Mouse (Mus musculus) midbrain, embryonic 14.5 days (tissue): Measurements from ENCODE around the gene Plscr3. TPM values are rescaled to one million over a fixed set of nuclear protein-coding genes. Genes with fewer than 3 reads are reported as not detected.
A peak's percentile ranks its signal among the peaks of the same experiment; 100 is the strongest.

Source experiments
- ATAC-seq: fragments of 200-750 bp; cut with Nextera tagmentation; 2 replicates; pipeline ENCODE4 v1.8.0; 2017; ENCODE audit warnings: moderate number of reproducible peaks, moderate library complexity; ENCODE audit not compliant: low FRiP score, low TSS enrichment
- DNase-seq: peaks from one replicate; pipeline ENCODE4 v3.0.0-alpha.2; 2015
- H3K27ac ChIP-seq: fragments of 300-500 bp; sonication (generic); replicated peaks from 2 replicates; pipeline ENCODE4 v1.5.1; 2014; ENCODE audit warnings: mild to moderate bottlenecking, low read depth, low read length, moderate library complexity
- H3K27me3 ChIP-seq: fragments of 300-500 bp; sonication (generic); 2 replicates; pipeline ENCODE4 v1.6.1; 2014; ENCODE audit warnings: low read length, control low read depth, mixed read lengths; ENCODE audit not compliant: control insufficient read depth, insufficient read depth
- H3K36me3 ChIP-seq: fragments of 300-500 bp; sonication (generic); 2 replicates; pipeline ENCODE4 v1.6.1; 2014; ENCODE audit warnings: low read length, control low read depth; ENCODE audit not compliant: control insufficient read depth, insufficient read depth
- H3K4me1 ChIP-seq: fragments of 300-500 bp; sonication (generic); 2 replicates; pipeline ENCODE4 v1.6.1; 2014; ENCODE audit warnings: mild to moderate bottlenecking, antibody characterized with exemption, low read length, control low read depth; ENCODE audit not compliant: control insufficient read depth, insufficient read depth
- H3K4me2 ChIP-seq: fragments of 300-500 bp; sonication (generic); 2 replicates; pipeline ENCODE4 v1.6.1; 2014; ENCODE audit warnings: mild to moderate bottlenecking, low read length, moderate library complexity
- H3K4me3 ChIP-seq: fragments of 300-500 bp; sonication (generic); replicated peaks from 2 replicates; pipeline ENCODE4 v1.5.1; 2014; ENCODE audit warnings: low read depth, low read length
- H3K9ac ChIP-seq: fragments of 300-500 bp; sonication (generic); replicated peaks from 2 replicates; pipeline ENCODE4 v1.6.1; 2014; ENCODE audit warnings: mild to moderate bottlenecking, low read length, moderate library complexity
- H3K9me3 ChIP-seq: fragments of 300-500 bp; sonication (generic); 2 replicates; pipeline ENCODE4 v1.6.1; 2016; ENCODE audit warnings: low read length, control low read depth, mixed read lengths; ENCODE audit not compliant: control insufficient read depth
- WGBS: fragments of 180-500 bp; shearing (Covaris S2); extraction: QIAGEN DNeasy Blood & Tissue Kit; methylation state at CpG from one replicate; pipeline ENCODE4 v1.1.7; 2014; 5-methylcytosine and 5-hydroxymethylcytosine counted together
- polyA plus RNA-seq: library from polyadenylated mRNA; unstranded; fragments of >200 nt; fragmentation: Nextera tagmentation; extraction: Ambion mirVana; gene quantifications from 2 replicates; pipeline ENCODE4 v1.2.1, GENCODE M21; 2014

Plscr3 gene
- polyA plus RNA-seq, result 41.3 and 51.9 TPM in 2 replicates

DNA sequence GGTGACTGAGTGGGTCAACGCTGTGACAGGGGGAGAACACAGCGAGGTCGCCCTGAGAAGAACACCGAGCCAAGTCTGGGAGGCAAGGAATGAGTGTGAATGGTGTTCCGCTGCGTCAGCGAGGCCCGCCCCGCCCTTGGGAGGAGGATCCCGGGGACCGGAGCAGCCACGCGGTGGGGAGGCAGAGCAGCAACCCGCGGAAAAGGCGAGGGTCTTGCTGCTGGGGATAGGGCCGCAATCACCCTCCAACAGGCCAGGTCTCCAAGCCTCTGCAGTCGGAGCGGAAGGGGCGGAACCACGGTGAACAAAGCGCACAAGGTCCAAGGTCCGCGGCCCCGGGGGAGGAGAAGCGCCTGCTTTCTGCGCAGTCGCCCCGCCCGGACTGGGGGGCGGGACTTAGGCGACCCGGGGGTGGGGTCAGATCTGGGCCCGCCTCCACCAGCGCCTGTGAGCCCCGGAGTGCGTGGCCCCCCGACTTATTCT lies at the start of gene Plscr3:
TSS of gene Plscr3 (plus strand) at position 179 of the 483 bp plus-strand sequence.
- DNase-seq (peak; percentile 97), ATAC-seq (peak; percentile 92)
- Histone ChIP-seq H3K27me3 (no peaks in the 10 kb centered on the region), H3K36me3 (peaks cover 34% of the 10 kb centered on the region), H3K4me2 (peak within 1 kb of the TSS; percentile 82), H3K9ac (peak within 1 kb of the TSS; percentile 90), H3K4me3 (peak within 1 kb of the TSS; percentile 73), H3K27ac (peak within 1 kb of the TSS; percentile 94), H3K4me1 (peaks cover 19% of the 10 kb centered on the region), H3K9me3 (no peaks in the 10 kb centered on the region)
- WGBS, result under 1% methylated on average over 38 of the region's 38 CpGs

DNA sequence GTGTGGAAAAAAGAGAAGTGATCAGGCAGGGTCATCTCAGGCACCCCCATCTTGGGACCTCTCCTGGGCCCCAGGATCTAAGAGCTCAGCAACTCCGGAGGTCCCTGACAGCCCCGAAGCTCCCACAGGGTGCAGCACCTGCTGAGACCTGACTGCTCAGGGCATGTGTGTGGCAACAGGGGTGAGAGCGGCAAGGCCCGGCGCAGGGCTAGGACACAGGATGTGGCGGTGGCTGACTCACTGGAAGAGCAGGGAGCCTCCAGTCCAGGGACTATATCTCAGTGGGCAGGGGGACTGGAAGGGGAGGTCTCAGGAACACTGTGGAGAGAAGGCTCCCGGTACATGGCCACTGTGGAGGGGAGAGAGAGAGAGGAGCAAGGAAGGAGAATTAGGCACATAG lies 48.3 kb upstream of the Plscr3 start:
- no peak for DNase-seq
- Histone ChIP-seq H3K9me3 (no peaks in the 10 kb centered on the region), H3K4me2 (no peak overlapping the region), H3K4me3 (no peak overlapping the region), H3K27ac (no peak overlapping the region), H3K4me1 (peaks cover 39% of the 10 kb centered on the region), H3K36me3 (no peaks in the 10 kb centered on the region), H3K27me3 (peaks cover 16% of the 10 kb centered on the region; the same call in 1 of the 2 replicates), H3K9ac (no peak overlapping the region)
- ATAC-seq, result no peak
- 76% methylated on average over 7 of the region's 7 CpGs for WGBS

DNA sequence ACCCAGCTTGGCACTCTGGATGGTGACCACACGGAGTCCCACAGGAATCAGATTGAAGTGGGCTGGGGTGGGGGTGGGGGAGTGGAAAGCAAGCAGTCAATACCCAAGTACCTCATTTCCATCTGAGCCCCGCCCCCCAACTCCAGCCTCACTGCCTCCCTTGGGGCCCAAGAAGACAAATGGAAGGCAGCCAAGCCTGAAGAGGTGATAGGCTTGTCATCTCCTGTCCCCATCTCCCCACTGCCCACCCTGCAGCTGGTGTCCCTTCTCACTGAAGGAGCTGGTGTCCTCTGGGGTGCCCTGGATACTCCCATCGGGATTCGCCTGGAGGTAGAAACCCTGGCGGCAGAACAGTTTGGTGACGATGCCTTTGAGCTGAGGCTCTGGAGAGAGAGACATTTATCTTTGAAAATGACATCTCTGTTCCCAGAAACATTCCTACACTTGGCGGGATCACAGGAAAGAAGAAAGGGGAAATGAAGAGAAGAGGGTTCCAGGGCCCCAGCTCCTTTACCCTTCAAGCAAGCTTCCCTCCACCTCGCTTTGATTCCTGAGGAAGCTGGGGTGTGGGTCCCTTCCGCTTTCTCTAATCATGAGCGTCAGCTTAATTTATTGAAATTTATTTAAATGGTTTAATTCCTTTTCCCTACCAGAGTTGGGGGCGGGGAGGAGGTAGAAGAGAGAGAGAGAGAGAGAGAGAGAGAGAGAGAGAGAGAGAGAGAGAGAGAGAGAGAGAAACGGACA lies 46.6 kb upstream of the Plscr3 start:
- H3K9ac ChIP-seq, result peak overlapping the region; percentile 62
- H3K4me1 ChIP-seq, result peaks cover 55% of the 10 kb centered on the region
- H3K27ac ChIP-seq, result peak overlapping the region; percentile 95
- peaks cover 22% of the 10 kb centered on the region; the same call in 1 of the 2 replicates for H3K27me3 ChIP-seq
- no peaks in the 10 kb centered on the region for H3K36me3 ChIP-seq
- ATAC-seq (no peak), DNase-seq (peak; percentile 69)
- WGBS, result 9% methylated on average over 12 of the region's 12 CpGs
- no peaks in the 10 kb centered on the region for H3K9me3 ChIP-seq
- H3K4me2 ChIP-seq, result peak overlapping the region; percentile 97
- peak overlapping the region; percentile 59 for H3K4me3 ChIP-seq

DNA sequence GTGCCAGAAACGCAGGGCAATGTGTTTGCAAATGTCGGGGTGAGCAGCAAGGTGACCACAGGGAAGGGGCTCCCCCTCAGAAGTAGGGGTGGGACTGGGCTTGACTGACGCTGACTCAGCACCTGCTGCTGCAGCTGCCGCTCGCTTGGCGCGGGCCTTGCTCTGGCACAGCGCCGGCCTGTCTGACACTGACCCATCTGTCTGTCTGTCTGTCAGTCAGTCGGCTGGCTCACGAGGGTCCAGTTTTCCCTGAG lies 46.1 kb upstream of the Plscr3 start:
- ATAC-seq (peak; percentile 44), DNase-seq (no peak)
- peaks cover 56% of the 10 kb centered on the region for H3K4me1 ChIP-seq

DNA sequence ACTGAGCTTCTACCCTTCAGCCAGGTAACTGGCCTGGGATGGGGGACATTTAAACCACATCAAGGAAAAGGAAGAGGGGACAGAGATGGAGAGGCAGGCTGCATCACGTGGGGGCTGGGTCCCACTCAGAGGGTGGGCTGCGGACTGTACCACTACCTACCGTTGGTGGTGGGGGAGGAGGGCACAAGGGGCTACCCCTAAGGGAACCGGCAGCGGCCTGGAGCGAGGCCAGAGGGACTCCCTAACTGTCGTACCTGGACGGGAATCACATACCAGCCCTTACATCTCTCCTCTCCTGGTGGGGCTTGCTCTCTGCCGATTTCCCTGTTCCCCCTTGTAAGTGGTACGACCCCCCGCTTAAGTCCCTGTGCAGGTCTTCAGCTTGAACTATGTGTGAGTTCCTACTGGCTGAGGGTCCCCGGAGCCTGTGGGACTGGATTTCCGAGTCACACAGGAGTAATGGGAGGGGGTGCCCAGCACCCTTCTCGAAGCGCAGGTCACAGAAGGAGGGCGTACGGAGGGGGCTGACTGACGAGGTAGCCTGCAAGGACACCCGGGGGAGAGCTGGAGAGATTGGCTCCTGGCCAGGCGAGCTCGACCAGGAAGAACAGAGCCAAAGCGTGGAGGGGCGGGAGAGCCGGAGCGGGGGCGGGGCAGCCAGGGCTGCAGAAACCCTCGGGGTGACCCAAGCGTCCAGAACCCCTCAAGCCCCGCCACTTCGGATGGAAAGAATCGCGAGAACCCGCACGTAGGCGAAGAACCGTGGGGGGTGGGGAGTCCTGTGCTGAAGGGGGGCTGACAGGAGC lies 45.6 kb upstream of the Plscr3 start:
- Histone ChIP-seq H3K9ac (peak overlapping the region; percentile 62), H3K27me3 (peaks cover 31% of the 10 kb centered on the region), H3K4me2 (peak overlapping the region; percentile 97), H3K27ac (peak overlapping the region; percentile 95), H3K9me3 (no peaks in the 10 kb centered on the region), H3K36me3 (no peaks in the 10 kb centered on the region), H3K4me3 (peak overlapping the region; percentile 59), H3K4me1 (peaks cover 51% of the 10 kb centered on the region)
- WGBS, result 1% methylated on average over 36 of the region's 36 CpGs
- ATAC-seq (peak; percentile 82), DNase-seq (peak; percentile 90)

More for the DNA sequence above, 46.1 kb upstream of the Plscr3 start:
- Histone ChIP-seq H3K9me3 (no peaks in the 10 kb centered on the region), H3K4me3 (peak overlapping the region; percentile 59), H3K36me3 (no peaks in the 10 kb centered on the region), H3K27ac (peak overlapping the region; percentile 95), H3K27me3 (peaks cover 27% of the 10 kb centered on the region), H3K4me2 (peak overlapping the region; percentile 97), H3K9ac (peak overlapping the region; percentile 62)
- 0% methylated on average over 11 of the region's 11 CpGs for WGBS

DNA sequence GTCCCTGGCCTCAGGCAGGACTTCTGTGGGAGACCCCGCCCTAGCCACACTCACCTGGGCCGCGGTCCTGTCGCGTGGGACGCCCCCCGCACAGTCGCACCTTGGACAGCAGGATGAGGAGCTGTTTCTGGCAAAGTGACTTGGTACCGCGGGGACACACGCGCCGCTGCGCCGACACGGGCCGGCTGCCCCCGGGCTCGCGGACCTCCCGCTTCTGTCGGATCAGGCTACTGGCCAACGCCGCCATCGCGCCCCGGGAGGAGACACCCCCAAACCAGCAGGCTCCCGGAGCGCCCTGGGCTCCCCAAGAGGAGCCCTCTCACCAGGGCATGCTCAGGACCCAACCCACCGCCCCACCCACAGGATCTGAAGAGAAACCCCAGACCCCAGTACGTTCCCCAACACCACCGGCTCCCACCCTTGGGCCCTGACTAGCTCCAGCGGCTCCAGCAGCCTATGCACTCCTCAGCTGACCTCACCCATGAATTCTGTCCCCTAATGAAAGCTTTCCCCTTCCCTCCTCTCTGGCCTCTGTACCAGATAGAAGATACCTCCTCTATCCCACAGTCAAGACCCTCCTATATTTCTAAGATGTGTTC lies 44.7 kb upstream of the Plscr3 start, which contains the start of gene Fgf11:
TSS of gene Fgf11 (minus strand) at position 479 of the 599 bp plus-strand sequence.
- Histone ChIP-seq H3K36me3 (no peaks in the 10 kb centered on the region), H3K9me3 (no peaks in the 10 kb centered on the region), H3K9ac (peak within 1 kb of the TSS; percentile 62), H3K27me3 (peaks cover 30% of the 10 kb centered on the region), H3K27ac (peak within 1 kb of the TSS; percentile 95), H3K4me1 (peaks cover 49% of the 10 kb centered on the region), H3K4me2 (peak within 1 kb of the TSS; percentile 97), H3K4me3 (peak within 1 kb of the TSS; percentile 59)
- ATAC-seq (no peak), DNase-seq (peak; percentile 26)
- under 1% methylated on average over 33 of the region's 33 CpGs for WGBS

DNA sequence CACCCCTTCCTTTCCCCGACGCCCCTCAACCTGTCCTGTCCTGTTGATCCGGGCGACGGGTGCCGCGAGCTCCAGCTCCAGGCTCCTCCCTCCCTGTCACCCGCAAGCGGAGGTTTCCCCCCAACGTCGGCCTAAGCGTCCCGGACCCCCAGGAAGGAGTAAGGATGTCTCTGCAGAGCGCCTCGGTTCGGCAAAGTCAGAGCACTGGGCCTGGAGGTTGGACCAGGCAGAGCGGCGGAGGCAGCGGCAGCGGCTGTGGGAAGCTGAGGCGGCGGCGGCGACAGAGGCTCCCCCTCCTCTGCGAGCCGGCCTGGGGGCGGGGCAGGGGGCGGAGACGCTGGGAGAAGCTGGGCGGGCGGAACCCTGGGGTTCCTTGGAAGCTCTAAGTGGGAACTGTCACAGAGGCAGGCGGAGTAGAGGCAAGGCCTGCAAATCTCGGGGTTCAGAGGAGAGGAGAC lies 43.5 kb upstream of the Plscr3 start:
- Histone ChIP-seq H3K9ac (peak overlapping the region; percentile 62), H3K36me3 (no peaks in the 10 kb centered on the region), H3K9me3 (no peaks in the 10 kb centered on the region), H3K27me3 (peaks cover 28% of the 10 kb centered on the region), H3K4me1 (peaks cover 49% of the 10 kb centered on the region), H3K4me2 (peak overlapping the region; percentile 97), H3K27ac (peak overlapping the region; percentile 69), H3K4me3 (peak overlapping the region; percentile 59)
- under 1% methylated on average over 33 of the region's 33 CpGs for WGBS
- ATAC-seq (no peak), DNase-seq (peak; percentile 86)

DNA sequence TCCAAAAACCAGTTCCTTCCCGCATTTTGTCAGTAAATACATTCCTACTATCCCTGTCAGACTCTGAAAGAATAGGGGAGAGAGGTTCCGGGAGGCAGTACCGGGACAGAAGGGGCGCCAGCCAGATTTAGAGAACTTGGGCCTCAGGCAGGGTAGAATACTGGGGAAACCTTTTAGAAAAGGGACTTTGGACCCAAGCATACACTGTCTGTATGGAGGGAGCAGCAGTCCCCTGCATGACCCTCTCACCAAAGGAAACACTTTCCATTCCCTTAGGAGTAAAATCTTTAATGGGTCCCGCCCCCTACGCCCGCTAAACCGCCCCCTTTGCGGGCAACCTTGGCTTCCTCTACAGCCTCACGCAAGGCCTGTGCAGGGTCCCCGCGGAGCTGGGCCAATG lies 42.8 kb upstream of the Plscr3 start:
- Histone ChIP-seq H3K27me3 (peaks cover 24% of the 10 kb centered on the region), H3K4me2 (peak overlapping the region; percentile 97), H3K9me3 (no peaks in the 10 kb centered on the region), H3K36me3 (no peaks in the 10 kb centered on the region), H3K4me1 (peaks cover 49% of the 10 kb centered on the region), H3K27ac (peak overlapping the region; percentile 69), H3K9ac (peak overlapping the region; percentile 62), H3K4me3 (peak overlapping the region; percentile 59)
- 3% methylated on average over 12 of the region's 12 CpGs for WGBS
- DNase-seq, result no peak
- ATAC-seq, result no peak
